Mouse (Mus musculus): Measurements from ENCODE around the gene Smarcc2. TPM values are rescaled to one million over a fixed set of nuclear protein-coding genes. Genes with fewer than 3 reads are reported as not detected.

Gene Smarcc2
- polyA plus RNA-seq, 1 experiment = 48.4 TPM

DNA sequence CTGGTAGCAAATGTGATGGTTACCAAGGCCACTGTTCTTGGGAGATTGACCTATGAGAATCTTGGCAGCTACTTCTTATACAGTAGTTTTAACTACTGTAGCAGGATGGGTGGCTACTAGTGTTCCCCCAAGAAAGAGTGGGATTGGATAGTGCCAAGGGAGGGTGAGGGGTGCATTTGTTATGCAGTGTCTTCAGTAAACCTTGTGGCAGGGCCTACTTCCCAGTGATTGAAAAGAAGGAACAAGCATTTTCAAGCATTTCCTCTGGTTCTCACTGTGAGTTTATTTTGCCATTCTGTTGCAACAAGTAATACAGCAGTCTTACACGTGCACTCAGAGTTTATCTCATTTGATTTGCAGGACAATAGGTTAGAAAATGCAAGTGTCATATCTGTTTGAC, 46.5 kb upstream of the Smarcc2 start:
- Histone ChIP-seq H3K4me3 (ENCODE audit: insufficient read depth, poor library complexity, severe bottlenecking) (peak overlapping the region; percentile 98), H3ac (ENCODE audit: control insufficient read depth, insufficient read length, low read depth) (peak overlapping the region; percentile 81), H3K79me2 (ENCODE audit: control insufficient read depth, insufficient read depth) (peaks cover 76% of the 10 kb centered on the region), H3K79me3 (ENCODE audit: low read depth) (peaks cover 46% of the 10 kb centered on the region), H3K27me3 (ENCODE audit: control insufficient read depth, insufficient read depth, insufficient read length) (no peaks in the 10 kb centered on the region), H3K36me3 (ENCODE audit: control insufficient read depth, insufficient read depth) (peaks cover 44% of the 10 kb centered on the region)
- TF ChIP-seq MAX (IDR thresholded peaks at IDR 0.05) (no peak), CEBPB (IDR thresholded peaks at IDR 0.05; ENCODE audit: low read depth) (no peak), CTCF (IDR thresholded peaks at IDR 0.05; ENCODE audit: control insufficient read depth, insufficient read depth, insufficient read length) (no peak), FOSL1 (IDR thresholded peaks at IDR 0.05; ENCODE audit: insufficient read depth, low read length, poor library complexity, severe bottlenecking) (no peak), USF1 (IDR thresholded peaks at IDR 0.05; ENCODE audit: low read depth) (no peak), MYOG (IDR thresholded peaks at IDR 0.05; ENCODE audit: control insufficient read depth, extremely low read depth, insufficient read length) (no peak), MYOD1 (IDR thresholded peaks at IDR 0.05; ENCODE audit: control insufficient read depth, insufficient read length, low read depth) (no peak)

GRCm38 (mm10) chr10:128413076-128413475, 46.0 kb upstream of the Smarcc2 start:
- TF ChIP-seq MAX (IDR thresholded peaks at IDR 0.05) (no peak), CTCF (IDR thresholded peaks at IDR 0.05; ENCODE audit: control insufficient read depth, insufficient read depth, insufficient read length) (no peak), FOSL1 (IDR thresholded peaks at IDR 0.05; ENCODE audit: insufficient read depth, low read length, poor library complexity, severe bottlenecking) (no peak), MYOG (IDR thresholded peaks at IDR 0.05; ENCODE audit: control insufficient read depth, extremely low read depth, insufficient read length) (no peak), USF1 (IDR thresholded peaks at IDR 0.05; ENCODE audit: low read depth) (no peak)
- Histone ChIP-seq H3K4me3 (ENCODE audit: insufficient read depth, poor library complexity, severe bottlenecking) (no peak overlapping the region), H3K79me3 (ENCODE audit: low read depth) (peaks cover 46% of the 10 kb centered on the region), H3ac (ENCODE audit: control insufficient read depth, insufficient read length, low read depth) (no peak overlapping the region), H3K36me3 (ENCODE audit: control insufficient read depth, insufficient read depth) (peaks cover 45% of the 10 kb centered on the region), H3K27me3 (ENCODE audit: control insufficient read depth, insufficient read depth, insufficient read length) (no peaks in the 10 kb centered on the region), H3K79me2 (ENCODE audit: control insufficient read depth, insufficient read depth) (peaks cover 80% of the 10 kb centered on the region)

GRCm38 (mm10) chr10:128414848-128415247, 44.2 kb upstream of the Smarcc2 start:
- H3K79me2 ChIP-seq (ENCODE audit: control insufficient read depth, insufficient read depth) = peaks cover 69% of the 10 kb centered on the region
- H3K36me3 ChIP-seq (ENCODE audit: control insufficient read depth, insufficient read depth) = peaks cover 54% of the 10 kb centered on the region
- no peaks in the 10 kb centered on the region for H3K27me3 ChIP-seq (ENCODE audit: control insufficient read depth, insufficient read depth, insufficient read length)
- H3ac ChIP-seq (ENCODE audit: control insufficient read depth, insufficient read length, low read depth) = no peak overlapping the region
- TF ChIP-seq MYOG (IDR thresholded peaks at IDR 0.05; ENCODE audit: control insufficient read depth, extremely low read depth, insufficient read length) (no peak), CTCF (IDR thresholded peaks at IDR 0.05; ENCODE audit: control insufficient read depth, insufficient read depth, insufficient read length) (no peak), CEBPB (IDR thresholded peaks at IDR 0.05; ENCODE audit: low read depth) (no peak), MAX (IDR thresholded peaks at IDR 0.05) (no peak), USF1 (IDR thresholded peaks at IDR 0.05; ENCODE audit: low read depth) (no peak), FOSL1 (IDR thresholded peaks at IDR 0.05; ENCODE audit: insufficient read depth, low read length, poor library complexity, severe bottlenecking) (no peak), MYOD1 (IDR thresholded peaks at IDR 0.05; ENCODE audit: control insufficient read depth, insufficient read length, low read depth) (no peak)
- peaks cover 47% of the 10 kb centered on the region for H3K79me3 ChIP-seq (ENCODE audit: low read depth)
- no peak overlapping the region for H3K4me3 ChIP-seq (ENCODE audit: insufficient read depth, poor library complexity, severe bottlenecking)

DNA sequence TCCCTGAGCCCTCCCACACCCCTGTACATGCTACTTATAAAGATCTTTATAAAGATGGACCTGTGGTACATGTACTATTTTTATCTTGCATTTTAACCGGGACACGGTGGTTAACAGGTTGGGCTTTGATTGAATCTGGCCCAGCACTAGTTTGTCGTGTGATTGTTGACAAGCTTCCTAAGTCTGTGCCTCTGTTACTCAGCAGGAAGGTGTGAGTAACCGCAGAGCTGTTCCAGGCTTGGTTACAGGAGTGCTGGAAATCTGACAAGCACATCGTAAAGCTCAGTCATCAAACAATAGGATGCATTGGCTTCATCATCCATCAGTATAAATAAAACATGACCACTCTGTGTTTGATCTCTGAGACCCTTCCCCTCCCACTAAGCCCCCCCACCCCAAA, 36.6 kb upstream of the Smarcc2 start:
- Histone ChIP-seq H3K79me3 (ENCODE audit: low read depth) (peaks cover 4% of the 10 kb centered on the region), H3ac (ENCODE audit: control insufficient read depth, insufficient read length, low read depth) (no peak overlapping the region), H3K36me3 (ENCODE audit: control insufficient read depth, insufficient read depth) (peaks cover 58% of the 10 kb centered on the region), H3K79me2 (ENCODE audit: control insufficient read depth, insufficient read depth) (peaks cover 17% of the 10 kb centered on the region), H3K4me3 (ENCODE audit: insufficient read depth, poor library complexity, severe bottlenecking) (no peak overlapping the region), H3K27me3 (ENCODE audit: control insufficient read depth, insufficient read depth, insufficient read length) (no peaks in the 10 kb centered on the region)
- TF ChIP-seq CTCF (IDR thresholded peaks at IDR 0.05; ENCODE audit: control insufficient read depth, insufficient read depth, insufficient read length) (no peak), MYOG (IDR thresholded peaks at IDR 0.05; ENCODE audit: control insufficient read depth, extremely low read depth, insufficient read length) (no peak)

DNA sequence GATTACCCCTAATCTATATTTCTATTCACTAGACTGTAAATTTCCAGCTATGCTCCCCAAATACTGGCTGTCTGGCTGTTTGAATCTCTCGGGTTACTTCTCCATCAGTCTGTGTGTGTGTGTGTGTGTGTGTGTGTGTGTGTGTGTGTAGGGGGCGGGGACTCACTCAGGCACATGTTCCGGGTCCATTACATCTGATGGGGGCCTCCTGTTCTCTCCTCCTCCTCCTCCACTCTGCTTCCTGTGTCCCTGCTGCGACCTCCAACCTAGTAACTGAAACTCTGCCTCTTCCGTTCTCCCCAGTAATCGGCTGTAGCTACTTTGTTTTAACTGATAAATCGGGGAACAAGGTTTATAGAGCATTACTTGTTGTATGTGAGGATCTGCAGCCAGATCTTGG, 34.4 kb upstream of the Smarcc2 start:
- Histone ChIP-seq H3ac (ENCODE audit: control insufficient read depth, insufficient read length, low read depth) (no peak overlapping the region), H3K4me3 (ENCODE audit: insufficient read depth, poor library complexity, severe bottlenecking) (no peak overlapping the region), H3K79me2 (ENCODE audit: control insufficient read depth, insufficient read depth) (peaks cover 5% of the 10 kb centered on the region), H3K79me3 (ENCODE audit: low read depth) (peaks cover 2% of the 10 kb centered on the region), H3K27me3 (ENCODE audit: control insufficient read depth, insufficient read depth, insufficient read length) (no peaks in the 10 kb centered on the region), H3K36me3 (ENCODE audit: control insufficient read depth, insufficient read depth) (peaks cover 58% of the 10 kb centered on the region)
- TF ChIP-seq MAX (IDR thresholded peaks at IDR 0.05) (no peak), FOSL1 (IDR thresholded peaks at IDR 0.05; ENCODE audit: insufficient read depth, low read length, poor library complexity, severe bottlenecking) (no peak), MYOG (IDR thresholded peaks at IDR 0.05; ENCODE audit: control insufficient read depth, extremely low read depth, insufficient read length) (no peak), MYOD1 (IDR thresholded peaks at IDR 0.05; ENCODE audit: control insufficient read depth, insufficient read length, low read depth) (no peak), CTCF (IDR thresholded peaks at IDR 0.05; ENCODE audit: control insufficient read depth, insufficient read depth, insufficient read length) (no peak), USF1 (IDR thresholded peaks at IDR 0.05; ENCODE audit: low read depth) (no peak), CEBPB (IDR thresholded peaks at IDR 0.05; ENCODE audit: low read depth) (no peak)

DNA sequence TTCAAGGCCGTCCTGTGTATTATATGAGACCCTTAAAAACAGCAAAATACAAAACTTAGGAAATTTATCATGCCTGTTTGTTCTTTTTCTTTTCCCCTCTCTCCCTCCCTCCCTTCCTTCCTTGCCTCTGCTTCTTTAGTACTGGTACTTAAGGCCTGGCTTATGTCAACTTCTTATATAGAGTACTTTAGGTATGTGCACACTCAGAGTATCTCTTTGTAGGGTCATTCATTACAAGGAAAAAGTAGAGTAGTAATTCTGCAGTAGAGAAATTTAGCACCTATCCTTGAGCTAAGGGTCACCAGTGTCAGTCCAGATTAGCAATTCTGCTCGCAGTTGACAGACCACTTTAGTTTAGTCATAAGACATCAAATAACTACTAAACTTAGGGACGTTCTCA, 33.8 kb upstream of the Smarcc2 start:
- peaks cover 5% of the 10 kb centered on the region for H3K79me2 ChIP-seq (ENCODE audit: control insufficient read depth, insufficient read depth)
- H3K4me3 ChIP-seq (ENCODE audit: insufficient read depth, poor library complexity, severe bottlenecking) = no peak overlapping the region
- peaks cover 2% of the 10 kb centered on the region for H3K79me3 ChIP-seq (ENCODE audit: low read depth)
- H3ac ChIP-seq (ENCODE audit: control insufficient read depth, insufficient read length, low read depth) = no peak overlapping the region
- peaks cover 65% of the 10 kb centered on the region for H3K36me3 ChIP-seq (ENCODE audit: control insufficient read depth, insufficient read depth)
- TF ChIP-seq MAX (IDR thresholded peaks at IDR 0.05) = no peak
- no peak for TF ChIP-seq CTCF (IDR thresholded peaks at IDR 0.05; ENCODE audit: control insufficient read depth, insufficient read depth, insufficient read length)
- TF ChIP-seq FOSL1 (IDR thresholded peaks at IDR 0.05; ENCODE audit: insufficient read depth, low read length, poor library complexity, severe bottlenecking) = no peak
- no peak for TF ChIP-seq CEBPB (IDR thresholded peaks at IDR 0.05; ENCODE audit: low read depth)
- TF ChIP-seq MYOD1 (IDR thresholded peaks at IDR 0.05; ENCODE audit: control insufficient read depth, insufficient read length, low read depth) = no peak
- no peak for TF ChIP-seq MYOG (IDR thresholded peaks at IDR 0.05; ENCODE audit: control insufficient read depth, extremely low read depth, insufficient read length)
- TF ChIP-seq USF1 (IDR thresholded peaks at IDR 0.05; ENCODE audit: low read depth) = no peak
- H3K27me3 ChIP-seq (ENCODE audit: control insufficient read depth, insufficient read depth, insufficient read length) = no peaks in the 10 kb centered on the region

Measured in C2C12 (cell line).